Mouse (Mus musculus) CH12.LX (cell line): ENCODE results near the gene Slc2a13.

Source experiments
- CTCF ChIP-seq, 2 experiments: IDR thresholded peaks in 1 of 2; conservative IDR thresholded peaks in 1 of 2; 2 replicates each; pipeline ENCODE4 v1.5.1; 2011 to 2012; ENCODE audit warnings: low read depth in 2 of 2, low read length in 2 of 2, improper control_type of control experiment in 1 of 2, inconsistent platforms in 1 of 2, mild to moderate bottlenecking in 1 of 2, moderate library complexity in 1 of 2
- E2F4 ChIP-seq: IDR thresholded peaks from 2 replicates; pipeline ENCODE4 v1.6.1; 2011; ENCODE audit warnings: low read depth, low read length, improper control_type of control experiment; ENCODE audit not compliant: insufficient replicate concordance
- MAFK ChIP-seq: IDR thresholded peaks from 2 replicates; pipeline ENCODE4 v1.6.1; 2011; ENCODE audit warnings: low read length, improper control_type of control experiment; ENCODE audit not compliant: insufficient replicate concordance
- MAZ ChIP-seq: IDR thresholded peaks from 2 replicates; pipeline ENCODE4 v1.6.1; 2012; ENCODE audit warnings: low read depth, mild to moderate bottlenecking, inconsistent platforms, low read length, improper control_type of control experiment, moderate library complexity
- POLR2A ChIP-seq: IDR thresholded peaks from 2 replicates; pipeline ENCODE4 v1.6.1; 2011; ENCODE audit warnings: low read depth, mild to moderate bottlenecking, improper control_type of control experiment, low read length

GRCm38 (mm10) chr15:91327748-91328147 lies 245.3 kb downstream of the Slc2a13 start:
- TF ChIP-seq CTCF (conservative IDR thresholded peaks at IDR 0.05 in 1 of 2, IDR thresholded peaks at IDR 0.05 in 1 of 2; ENCODE audit: low read depth in 2 of 2, low read length in 2 of 2) (no peak), MAFK (no peak), POLR2A (no peak), E2F4 (no peak), MAZ (no peak)
